Mouse (Mus musculus) heart, adult 2 months (tissue): ENCODE results near the gene Ehbp1. TPM values are rescaled to one million over a fixed set of nuclear protein-coding genes. Genes with fewer than 3 reads are reported as not detected.

Source experiments
- DNase-seq, 2 experiments: peaks; one replicate each; pipeline ENCODE4 v3.0.0; 2021
- H3K27ac ChIP-seq: fragments of 200-600 bp; 2 replicates; pipeline ENCODE4 v1.8.1; 2022
- H3K27me3 ChIP-seq: fragments of 200-500 bp; 2 replicates; pipeline ENCODE4 v1.6.1; 2012; ENCODE audit warnings: mild to moderate bottlenecking, low read length, inconsistent platforms, mixed read lengths; ENCODE audit not compliant: control insufficient read depth, insufficient read depth
- H3K36me3 ChIP-seq: fragments of 200-500 bp; 2 replicates; pipeline ENCODE4 v1.6.1; 2012; ENCODE audit warnings: low read length, inconsistent platforms; ENCODE audit not compliant: control insufficient read depth, insufficient read depth
- H3K4me1 ChIP-seq: fragments of 200-500 bp; 2 replicates; pipeline ENCODE4 v1.6.1; 2011; ENCODE audit warnings: low read length; ENCODE audit not compliant: control insufficient read depth, insufficient read depth
- H3K4me3 ChIP-seq: fragments of 200-600 bp; 2 replicates; pipeline ENCODE4 v1.8.1; 2022
- H3K79me2 ChIP-seq: fragments of 200-500 bp; replicated peaks from 2 replicates; pipeline ENCODE4 v1.6.1; 2012; ENCODE audit warnings: mild to moderate bottlenecking, inconsistent platforms, low read length, moderate library complexity, mixed read lengths; ENCODE audit not compliant: control insufficient read depth, insufficient read depth
- H3K9ac ChIP-seq: fragments of 200-500 bp; 2 replicates; pipeline ENCODE4 v1.6.1; 2012; ENCODE audit warnings: low read depth, mild to moderate bottlenecking, control low read depth, inconsistent platforms, low read length, mixed read lengths
- CTCF ChIP-seq: fragments of 200-600 bp; IDR thresholded peaks from 2 replicates; pipeline ENCODE4 v1.8.1; 2022; ENCODE audit warnings: antibody characterized with exemption, mild to moderate bottlenecking, moderate library complexity
- EP300 ChIP-seq: fragments of 200-500 bp; IDR thresholded peaks from 2 replicates; pipeline ENCODE4 v1.6.1; 2011; ENCODE audit warnings: low read depth, low read length, control low read depth; ENCODE audit not compliant: insufficient read depth
- POLR2A ChIP-seq: fragments of 200-500 bp; IDR thresholded peaks from 2 replicates; pipeline ENCODE4 v1.6.1; 2011; ENCODE audit warnings: mild to moderate bottlenecking, low read depth, low read length, control low read depth; ENCODE audit not compliant: insufficient read depth
- WGBS: fragments of 180-500 bp; shearing (Covaris S2); methylation state at CpG from one replicate; pipeline ENCODE4 v1.1.7; 2018; 5-methylcytosine and 5-hydroxymethylcytosine counted together
- intact Hi-C: fragments of 180-260 bp; cut with DNase I; formaldehyde crosslinking; loops from one replicate; pipeline ENCODE4 v1.15.1; 2025
- polyA plus RNA-seq: library from polyadenylated mRNA; depleted of rRNA; stranded (reverse); fragments of >200 nt; gene quantifications from 2 replicates; pipeline ENCODE4 v1.2.3, GENCODE M21; 2012
- total RNA-seq, 2 experiments: library from RNA; stranded (reverse); gene quantifications; 2 replicates each; pipeline ENCODE4 v1.2.3; 2021

Ehbp1 gene
- total and polyA plus RNA-seq, 3 experiments: 21.3 to 133 (median 111) TPM

GRCm38 (mm10) chr11:22287513-22287900, 54.6 kb downstream of the Ehbp1 start:
- H3K9ac ChIP-seq: peak overlapping the region; percentile 79
- intact Hi-C loops: loop anchor here (2.0 to 5.0 kb wide), 4 partner anchors 45 to 690 kb away; partner anchors contain the start of gene Tmem17
- H3K36me3 ChIP-seq: peaks cover 3% of the 10 kb centered on the region
- H3K27me3 ChIP-seq: no peaks in the 10 kb centered on the region
- no peak for DNase-seq
- H3K4me3 ChIP-seq: peak overlapping the region; percentile 90
- H3K4me1 ChIP-seq: peaks cover 9% of the 10 kb centered on the region
- 0% methylated on average over 6 of the region's 6 CpGs for WGBS
- H3K79me2 ChIP-seq: no peaks in the 10 kb centered on the region; the same call in 1 of the 2 replicates
- peak overlapping the region; percentile 69 for H3K27ac ChIP-seq
- TF ChIP-seq CTCF (no peak), EP300 (no peak), POLR2A (no peak)

GRCm38 (mm10) chr11:22286885-22287512, 55.1 kb downstream of the Ehbp1 start:
- 1% methylated on average over 39 of the region's 43 CpGs for WGBS
- Histone ChIP-seq H3K4me1 (peaks cover 9% of the 10 kb centered on the region), H3K4me3 (peak overlapping the region; percentile 90), H3K27me3 (no peaks in the 10 kb centered on the region), H3K27ac (peak overlapping the region; percentile 87), H3K9ac (peak overlapping the region; percentile 90), H3K36me3 (peaks cover 6% of the 10 kb centered on the region), H3K79me2 (no peaks in the 10 kb centered on the region; the same call in 1 of the 2 replicates)
- TF ChIP-seq POLR2A (peak; percentile 85), CTCF (no peak)
- peak; percentile 98 to 99 for DNase-seq
- intact Hi-C loops: loop anchor here (2.0 to 5.0 kb wide), 4 partner anchors 45 to 690 kb away; partner anchors contain the start of gene Tmem17

- intact Hi-C loops: loop anchor here (2.0 to 5.0 kb wide), 4 partner anchors 44 to 691 kb away; partner anchors contain the start of gene Tmem17
- TF ChIP-seq CTCF: peak; percentile 41
- TF ChIP-seq POLR2A: no peak
- Histone ChIP-seq H3K4me1 (peaks cover 9% of the 10 kb centered on the region), H3K27ac (peak overlapping the region; percentile 87), H3K4me3 (peak overlapping the region; percentile 90), H3K27me3 (no peaks in the 10 kb centered on the region), H3K36me3 (peaks cover 6% of the 10 kb centered on the region), H3K79me2 (no peaks in the 10 kb centered on the region; the same call in 1 of the 2 replicates), H3K9ac (peak overlapping the region; percentile 90)
- DNase-seq: peak; percentile 58 to 70
- 2% methylated on average over 36 of the region's 39 CpGs for WGBS
Measured at GRCm38 (mm10) chr11:22286371-22286872, 55.7 kb downstream of the Ehbp1 start.

GRCm38 (mm10) chr11:22276656-22277055, 65.4 kb downstream of the Ehbp1 start:
- 96% methylated on average over 3 of the region's 3 CpGs for WGBS
- Histone ChIP-seq H3K4me3 (no peak overlapping the region), H3K4me1 (peaks cover 2% of the 10 kb centered on the region), H3K36me3 (no peaks in the 10 kb centered on the region; the same call in 1 of the 2 replicates), H3K27me3 (no peaks in the 10 kb centered on the region), H3K27ac (no peak overlapping the region), H3K9ac (no peak overlapping the region), H3K79me2 (no peaks in the 10 kb centered on the region)
- no peak for DNase-seq
- intact Hi-C loops: no loop called here
- TF ChIP-seq CTCF (no peak), EP300 (no peak), POLR2A (no peak)

GRCm38 (mm10) chr11:22274144-22274543, 67.9 kb downstream of the Ehbp1 start:
- Histone ChIP-seq H3K9ac (no peak overlapping the region), H3K4me1 (peaks cover 2% of the 10 kb centered on the region), H3K36me3 (no peaks in the 10 kb centered on the region; the same call in 1 of the 2 replicates), H3K27me3 (no peaks in the 10 kb centered on the region), H3K4me3 (no peak overlapping the region), H3K79me2 (no peaks in the 10 kb centered on the region; the same call in 1 of the 2 replicates), H3K27ac (no peak overlapping the region)
- no peak for TF ChIP-seq CTCF
- no peak for TF ChIP-seq POLR2A
- no peak for TF ChIP-seq EP300
- intact Hi-C loops: no loop called here
- DNase-seq: no peak
- whole genome bisulfite sequencing: 68% methylated on average over 2 of the region's 2 CpGs

GRCm38 (mm10) chr11:22273378-22273777, 68.7 kb downstream of the Ehbp1 start:
- intact Hi-C loops: no loop called here
- Histone ChIP-seq H3K4me3 (no peak overlapping the region), H3K27me3 (no peaks in the 10 kb centered on the region), H3K79me2 (no peaks in the 10 kb centered on the region; the same call in 1 of the 2 replicates), H3K36me3 (no peaks in the 10 kb centered on the region; the same call in 1 of the 2 replicates), H3K4me1 (peaks cover 2% of the 10 kb centered on the region), H3K27ac (no peak overlapping the region), H3K9ac (no peak overlapping the region)
- TF ChIP-seq POLR2A (no peak), EP300 (no peak), CTCF (no peak)
- no peak for DNase-seq
- 66% methylated on average over 7 of the region's 7 CpGs for WGBS
